Mouse (Mus musculus) adrenal gland, adult (tissue): ENCODE data around the gene Gpr156.
"Not testable (repeated sequence)": the region's sequence is repeated elsewhere in the genome, so short reads cannot be mapped to it uniquely, and the experiment has no call there.

Experiments used
- DNase-seq, 2 experiments: peaks; one replicate each; pipeline ENCODE4 v3.0.0; 2022 to 2023; ENCODE audit warnings: low spot score in 1 of 2; ENCODE audit not compliant: inconsistent age in 2 of 2

Gpr156 gene

GRCm38 (mm10) chr16:37956076-37956676 is 39.9 kb downstream of the Gpr156 start:
- DNase-seq = no peak

GRCm38 (mm10) chr16:37956751-37957150 is 40.5 kb downstream of the Gpr156 start:
- DNase-seq = no peak

- not testable (repeated sequence) for DNase-seq
Measured at GRCm38 (mm10) chr16:37962696-37963095, 46.4 kb downstream of the Gpr156 start.

- peak in 1 of 2 experiments; percentile 65 for DNase-seq
Measured at GRCm38 (mm10) chr16:37963331-37964281, 47.3 kb downstream of the Gpr156 start.

GRCm38 (mm10) chr16:37964380-37965070 is 48.2 kb downstream of the Gpr156 start:
- peak; percentile 19 to 78 for DNase-seq

- DNase-seq = no peak
Measured at GRCm38 (mm10) chr16:37966871-37967270, 50.6 kb downstream of the Gpr156 start.

GRCm38 (mm10) chr16:37967415-37967814 is 51.1 kb downstream of the Gpr156 start:
- DNase-seq = no peak

- DNase-seq = peak in 1 of 2 experiments; percentile 53
Measured at GRCm38 (mm10) chr16:37971522-37971921, 55.2 kb downstream of the Gpr156 start.

- no peak for DNase-seq
Measured at GRCm38 (mm10) chr16:37972357-37972756, 56.1 kb downstream of the Gpr156 start.

- not testable (repeated sequence) for DNase-seq
Measured at GRCm38 (mm10) chr16:37973239-37973638, 56.9 kb downstream of the Gpr156 start.

- no peak for DNase-seq
Measured at GRCm38 (mm10) chr16:37973855-37974519, 57.7 kb downstream of the Gpr156 start.

- peak in 1 of 2 experiments; percentile 75 for DNase-seq
Measured at GRCm38 (mm10) chr16:37974520-37975340, 58.4 kb downstream of the Gpr156 start.

GRCm38 (mm10) chr16:37981907-37982306 is 65.6 kb downstream of the Gpr156 start:
- no peak for DNase-seq

GRCm38 (mm10) chr16:37988211-37988865 is 72.0 kb downstream of the Gpr156 start:
- no peak for DNase-seq

- no peak for DNase-seq
Measured at GRCm38 (mm10) chr16:37989796-37990195, 73.5 kb downstream of the Gpr156 start.

GRCm38 (mm10) chr16:37990553-37991344 is 74.5 kb downstream of the Gpr156 start:
- DNase-seq = no peak

GRCm38 (mm10) chr16:37992806-37993205 is 76.5 kb downstream of the Gpr156 start:
- DNase-seq = no peak

GRCm38 (mm10) chr16:37994647-37995046 is 78.4 kb downstream of the Gpr156 start:
- peak; percentile 80 to 91 for DNase-seq

- DNase-seq = peak in 1 of 2 experiments; percentile 2
Measured at GRCm38 (mm10) chr16:37997771-37998170, 81.5 kb downstream of the Gpr156 start.
